Mouse (Mus musculus): ENCODE measurements around the gene Smg1. TPM values are rescaled to one million over a fixed set of nuclear protein-coding genes. Genes with fewer than 3 reads are reported as not detected.

The Smg1 gene
- 20.0 and 22.4 TPM in 2 replicates for polyA plus RNA-seq (2014; fragmentation: Nextera tagmentation; extraction: Ambion mirVana)

DNA sequence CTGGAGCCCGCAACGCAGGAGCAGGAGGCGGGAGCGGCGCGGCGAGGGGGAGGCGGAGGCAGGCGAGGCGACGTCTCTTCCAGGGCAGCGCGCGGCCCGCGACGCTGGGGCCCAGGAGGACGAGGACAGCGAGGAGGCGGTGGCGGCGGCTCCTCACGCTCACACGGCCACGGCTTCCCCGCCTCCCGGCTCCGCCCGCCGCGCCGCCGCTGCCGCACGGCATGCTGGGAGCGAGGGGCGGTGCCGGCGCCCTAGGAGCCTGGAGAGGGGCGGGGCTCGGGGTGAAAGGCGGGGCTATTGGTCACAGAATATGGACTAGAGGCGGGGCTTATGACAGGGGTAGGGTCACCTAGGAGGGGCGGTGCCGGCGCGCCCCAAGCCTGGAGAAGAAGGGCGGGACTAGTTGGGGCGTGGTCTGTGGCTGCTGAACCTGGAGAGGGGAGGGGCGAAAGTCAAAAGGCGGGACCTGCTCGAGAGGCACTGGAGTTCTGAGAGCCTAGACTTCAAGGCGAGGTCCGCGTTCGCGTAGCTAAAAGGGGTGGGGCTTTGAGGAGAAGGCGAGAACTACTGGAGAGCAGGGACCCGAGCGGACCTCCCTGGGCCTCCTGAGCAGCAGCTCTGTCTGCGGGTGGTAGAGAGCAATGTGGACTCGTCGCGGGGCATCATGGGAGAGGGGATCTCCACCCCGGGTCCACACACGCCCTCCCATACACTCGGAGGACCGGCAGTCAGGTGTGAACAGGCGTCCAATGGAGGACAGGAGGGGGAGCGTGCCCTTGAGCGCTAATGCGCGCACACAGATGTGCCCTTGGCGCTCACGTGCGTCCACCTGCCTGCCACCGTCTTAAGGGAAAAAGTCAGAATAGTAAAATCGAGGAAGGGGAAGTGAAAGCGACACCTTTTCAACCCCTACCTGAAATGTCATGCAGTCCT, at the start of gene Smg1:
Smg1 (minus strand) TSS at position 218 of the 933 bp plus-strand sequence.
- H3K36me3 ChIP-seq (ENCODE audit: control insufficient read depth, insufficient read depth, low read length): no peaks in the 10 kb centered on the region
- peak within 1 kb of the TSS; percentile 93 for H3K27ac ChIP-seq (ENCODE audit: low read depth, low read length)
- peak within 1 kb of the TSS; percentile 88 for H3K4me3 ChIP-seq (ENCODE audit: low read depth, low read length)
- no peaks in the 10 kb centered on the region for H3K9me3 ChIP-seq (ENCODE audit: control insufficient read depth, low read length)
- H3K27me3 ChIP-seq (ENCODE audit: control insufficient read depth, insufficient read depth, low read length): no peaks in the 10 kb centered on the region
- ATAC-seq (replicated peaks; ENCODE audit: low FRiP score): peak; percentile 94
- peak within 1 kb of the TSS; percentile 94 for H3K9ac ChIP-seq (ENCODE audit: low read length)
- 1% methylated on average over 71 of the region's 79 CpGs for WGBS
- no peaks in the 10 kb centered on the region for H3K4me1 ChIP-seq (replicated peaks; ENCODE audit: control insufficient read depth, insufficient read depth, low read length)
- peak; percentile 99 for DNase-seq (ENCODE audit: low spot score)
- peak within 1 kb of the TSS; percentile 73 for H3K4me2 ChIP-seq (ENCODE audit: low read depth, low read length, severe bottlenecking)

DNA sequence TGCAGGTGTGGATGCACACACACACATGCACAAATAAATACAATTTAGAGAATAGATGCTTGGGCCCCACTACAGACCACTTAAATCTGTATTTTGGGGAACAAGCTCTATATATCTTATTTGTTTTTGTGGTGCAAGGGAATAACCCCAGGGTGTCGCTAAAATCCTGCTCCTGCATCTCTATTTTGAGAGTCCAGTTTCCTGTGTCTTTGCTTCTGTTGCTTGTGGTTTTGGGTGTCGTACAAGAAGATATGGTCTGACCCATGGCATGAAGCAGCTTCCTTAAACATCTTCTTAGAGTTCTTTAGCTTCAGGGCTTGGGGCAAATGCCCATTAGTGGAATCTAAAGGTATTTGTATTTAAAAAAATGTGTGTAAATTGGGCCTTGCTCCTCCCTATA, 39.7 kb upstream of the Smg1 start:
- Histone ChIP-seq H3K27me3 (ENCODE audit: control insufficient read depth, insufficient read depth, low read length) (no peaks in the 10 kb centered on the region), H3K4me1 (replicated peaks; ENCODE audit: control insufficient read depth, insufficient read depth, low read length) (no peaks in the 10 kb centered on the region), H3K4me2 (ENCODE audit: low read depth, low read length, severe bottlenecking) (no peak overlapping the region), H3K9ac (ENCODE audit: low read length) (no peak overlapping the region), H3K9me3 (ENCODE audit: control insufficient read depth, low read length) (no peaks in the 10 kb centered on the region; the same call in 1 of the 2 replicates), H3K4me3 (ENCODE audit: low read depth, low read length) (no peak overlapping the region), H3K27ac (ENCODE audit: low read depth, low read length) (no peak overlapping the region), H3K36me3 (ENCODE audit: control insufficient read depth, insufficient read depth, low read length) (no peaks in the 10 kb centered on the region)
- 87% methylated on average over 2 of the region's 2 CpGs for WGBS
- DNase-seq (ENCODE audit: low spot score) (no peak), ATAC-seq (replicated peaks; ENCODE audit: low FRiP score) (no peak)

GRCm38 (mm10) chr7:118282543-118282942, 39.1 kb upstream of the Smg1 start:
- Histone ChIP-seq H3K27ac (ENCODE audit: low read depth, low read length) (no peak overlapping the region), H3K4me2 (ENCODE audit: low read depth, low read length, severe bottlenecking) (no peak overlapping the region), H3K4me1 (replicated peaks; ENCODE audit: control insufficient read depth, insufficient read depth, low read length) (no peaks in the 10 kb centered on the region), H3K9me3 (ENCODE audit: control insufficient read depth, low read length) (no peaks in the 10 kb centered on the region; the same call in 1 of the 2 replicates), H3K4me3 (ENCODE audit: low read depth, low read length) (no peak overlapping the region), H3K27me3 (ENCODE audit: control insufficient read depth, insufficient read depth, low read length) (no peaks in the 10 kb centered on the region), H3K36me3 (ENCODE audit: control insufficient read depth, insufficient read depth, low read length) (no peaks in the 10 kb centered on the region), H3K9ac (ENCODE audit: low read length) (no peak overlapping the region)
- DNase-seq (ENCODE audit: low spot score): no peak
- no peak for ATAC-seq (replicated peaks; ENCODE audit: low FRiP score)
- WGBS: 86% methylated on average over 9 of the region's 9 CpGs

DNA sequence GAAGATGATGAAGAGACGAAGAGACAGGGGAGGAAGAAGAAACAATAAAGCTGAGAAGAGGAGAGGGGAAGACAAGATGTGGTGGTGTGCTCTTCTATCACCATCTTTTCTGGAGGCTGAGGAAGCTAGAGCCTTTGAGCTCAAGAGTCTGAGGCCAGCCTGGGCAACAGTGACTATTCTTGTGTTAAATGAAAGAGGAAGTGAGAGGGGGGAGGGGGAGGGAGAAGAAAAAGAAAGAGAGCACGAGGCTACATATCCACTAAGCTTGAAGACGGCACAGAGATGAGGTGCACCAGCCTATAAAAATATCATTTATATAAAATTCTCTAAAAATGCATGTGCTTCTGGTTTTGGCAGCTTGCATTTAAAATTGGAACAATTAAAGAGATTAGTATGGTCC, 36.1 kb upstream of the Smg1 start:
- no peak overlapping the region for H3K9ac ChIP-seq (ENCODE audit: low read length)
- no peaks in the 10 kb centered on the region for H3K4me1 ChIP-seq (replicated peaks; ENCODE audit: control insufficient read depth, insufficient read depth, low read length)
- no peaks in the 10 kb centered on the region for H3K27me3 ChIP-seq (ENCODE audit: control insufficient read depth, insufficient read depth, low read length)
- no peak overlapping the region for H3K27ac ChIP-seq (ENCODE audit: low read depth, low read length)
- 64% methylated on average over 3 of the region's 3 CpGs for WGBS
- H3K36me3 ChIP-seq (ENCODE audit: control insufficient read depth, insufficient read depth, low read length): no peaks in the 10 kb centered on the region
- ATAC-seq (replicated peaks; ENCODE audit: low FRiP score): no peak
- no peak overlapping the region for H3K4me2 ChIP-seq (ENCODE audit: low read depth, low read length, severe bottlenecking)
- DNase-seq (ENCODE audit: low spot score): no peak
- H3K4me3 ChIP-seq (ENCODE audit: low read depth, low read length): no peak overlapping the region
- no peaks in the 10 kb centered on the region for H3K9me3 ChIP-seq (ENCODE audit: control insufficient read depth, low read length)

DNA sequence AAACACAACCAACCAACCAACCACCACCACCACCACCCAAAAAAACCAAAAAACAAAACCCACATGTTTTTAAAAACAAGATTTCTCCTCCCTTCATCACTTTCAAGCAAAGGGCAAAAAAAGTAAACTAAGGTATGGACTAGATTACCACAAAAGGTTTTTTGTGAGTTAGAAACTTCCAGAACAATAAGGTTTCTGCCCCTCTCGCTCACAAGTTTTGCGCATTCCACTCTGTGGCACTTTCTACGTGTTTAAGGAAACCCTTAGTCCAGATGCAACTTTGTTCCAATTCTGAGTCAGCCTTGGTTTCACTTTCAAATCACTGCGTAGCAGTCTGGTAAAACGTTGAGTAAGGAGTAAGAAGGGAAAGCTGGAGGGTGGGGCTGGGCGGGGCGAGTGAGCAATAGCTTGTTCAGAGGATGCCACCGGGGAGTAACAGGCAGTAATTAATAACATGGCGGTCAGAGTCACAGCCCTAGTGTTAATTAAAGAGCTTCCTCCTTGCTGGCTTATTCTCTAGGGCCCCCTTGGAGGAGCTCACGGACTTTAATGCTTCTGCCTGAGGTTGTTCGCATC, 34.0 kb upstream of the Smg1 start:
- Histone ChIP-seq H3K9me3 (ENCODE audit: control insufficient read depth, low read length) (no peaks in the 10 kb centered on the region), H3K27me3 (ENCODE audit: control insufficient read depth, insufficient read depth, low read length) (no peaks in the 10 kb centered on the region), H3K9ac (ENCODE audit: low read length) (no peak overlapping the region), H3K27ac (ENCODE audit: low read depth, low read length) (no peak overlapping the region), H3K4me1 (replicated peaks; ENCODE audit: control insufficient read depth, insufficient read depth, low read length) (no peaks in the 10 kb centered on the region), H3K36me3 (ENCODE audit: control insufficient read depth, insufficient read depth, low read length) (no peaks in the 10 kb centered on the region), H3K4me3 (ENCODE audit: low read depth, low read length) (no peak overlapping the region), H3K4me2 (ENCODE audit: low read depth, low read length, severe bottlenecking) (no peak overlapping the region)
- no peak for ATAC-seq (replicated peaks; ENCODE audit: low FRiP score)
- WGBS: 75% methylated on average over 11 of the region's 11 CpGs
- DNase-seq (ENCODE audit: low spot score): peak; percentile 37

GRCm38 (mm10) chr7:118276684-118277334, 33.3 kb upstream of the Smg1 start:
- Histone ChIP-seq H3K9ac (ENCODE audit: low read length) (no peak overlapping the region), H3K36me3 (ENCODE audit: control insufficient read depth, insufficient read depth, low read length) (no peaks in the 10 kb centered on the region), H3K4me2 (ENCODE audit: low read depth, low read length, severe bottlenecking) (no peak overlapping the region), H3K9me3 (ENCODE audit: control insufficient read depth, low read length) (no peaks in the 10 kb centered on the region), H3K27ac (ENCODE audit: low read depth, low read length) (no peak overlapping the region), H3K4me1 (replicated peaks; ENCODE audit: control insufficient read depth, insufficient read depth, low read length) (no peaks in the 10 kb centered on the region), H3K27me3 (ENCODE audit: control insufficient read depth, insufficient read depth, low read length) (no peaks in the 10 kb centered on the region), H3K4me3 (ENCODE audit: low read depth, low read length) (no peak overlapping the region)
- ATAC-seq (replicated peaks; ENCODE audit: low FRiP score) (no peak), DNase-seq (ENCODE audit: low spot score) (no peak)
- 89% methylated on average over 15 of the region's 15 CpGs for WGBS

DNA sequence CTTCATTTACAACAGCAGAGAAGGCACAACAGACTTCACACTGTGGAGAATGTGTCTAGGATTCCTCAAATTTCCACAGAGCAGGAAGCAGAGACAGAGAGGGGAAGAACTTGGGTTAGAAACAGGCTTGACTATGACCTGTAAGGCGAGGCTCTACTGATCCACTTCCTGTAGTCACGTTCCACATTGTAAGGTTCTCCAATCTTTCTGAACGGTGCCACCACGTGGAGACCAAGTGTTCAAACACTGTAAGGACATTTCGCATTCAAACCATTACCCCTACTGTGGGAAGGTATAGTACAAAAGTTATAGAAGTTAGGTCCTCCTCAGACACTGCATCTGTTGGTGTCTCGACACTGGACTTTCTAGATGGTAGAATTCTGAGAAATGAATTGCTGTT, 31.8 kb upstream of the Smg1 start:
- DNase-seq (ENCODE audit: low spot score): no peak
- no peak for ATAC-seq (replicated peaks; ENCODE audit: low FRiP score)
- H3K4me3 ChIP-seq (ENCODE audit: low read depth, low read length): no peak overlapping the region
- H3K27me3 ChIP-seq (ENCODE audit: control insufficient read depth, insufficient read depth, low read length): no peaks in the 10 kb centered on the region
- no peak overlapping the region for H3K9ac ChIP-seq (ENCODE audit: low read length)
- WGBS: 88% methylated on average over 6 of the region's 6 CpGs
- H3K4me2 ChIP-seq (ENCODE audit: low read depth, low read length, severe bottlenecking): no peak overlapping the region
- H3K9me3 ChIP-seq (ENCODE audit: control insufficient read depth, low read length): no peaks in the 10 kb centered on the region
- no peak overlapping the region for H3K27ac ChIP-seq (ENCODE audit: low read depth, low read length)
- no peaks in the 10 kb centered on the region for H3K4me1 ChIP-seq (replicated peaks; ENCODE audit: control insufficient read depth, insufficient read depth, low read length)
- H3K36me3 ChIP-seq (ENCODE audit: control insufficient read depth, insufficient read depth, low read length): no peaks in the 10 kb centered on the region

- DNase-seq (ENCODE audit: low spot score): no peak
- Histone ChIP-seq H3K36me3 (ENCODE audit: control insufficient read depth, insufficient read depth, low read length) (no peaks in the 10 kb centered on the region), H3K4me3 (ENCODE audit: low read depth, low read length) (no peak overlapping the region), H3K27me3 (ENCODE audit: control insufficient read depth, insufficient read depth, low read length) (no peaks in the 10 kb centered on the region), H3K27ac (ENCODE audit: low read depth, low read length) (no peak overlapping the region), H3K9ac (ENCODE audit: low read length) (no peak overlapping the region), H3K4me1 (replicated peaks; ENCODE audit: control insufficient read depth, insufficient read depth, low read length) (no peaks in the 10 kb centered on the region), H3K4me2 (ENCODE audit: low read depth, low read length, severe bottlenecking) (no peak overlapping the region), H3K9me3 (ENCODE audit: control insufficient read depth, low read length) (no peaks in the 10 kb centered on the region)
- WGBS: 86% methylated on average over 5 of the region's 5 CpGs
- no peak for ATAC-seq (replicated peaks; ENCODE audit: low FRiP score)
Observed at GRCm38 (mm10) chr7:118274851-118275250, 31.4 kb upstream of the Smg1 start.

Data from forebrain, embryonic 11.5 days (tissue).